Mouse (Mus musculus) heart, embryonic 11.5 days (tissue): ENCODE data around the gene Cdv3. TPM values are rescaled to one million over a fixed set of nuclear protein-coding genes. Genes with fewer than 3 reads are reported as not detected.

Experiments used
- polyA plus RNA-seq: library from polyadenylated mRNA; unstranded; fragments of >200 nt; fragmentation: Nextera tagmentation; extraction: Ambion mirVana; gene quantifications from 2 replicates; pipeline ENCODE4 v1.2.1, GENCODE M21; 2014

Cdv3 gene
- polyA plus RNA-seq, 1 experiment from 2014 or later, result 76.8 TPM

Other genes with a start within 250 kb of the Cdv3 start
- gene Srprb, start 163.7 kb downstream of the Cdv3 start, polyA plus RNA-seq, result 47.3 and 50.6 TPM in 2 replicates
- 0.44 and 2.0 TPM in 2 replicates for gene Gm20425, start 135.5 kb downstream of the Cdv3 start, polyA plus RNA-seq
- 45.7 and 88.4 TPM in 2 replicates for gene Trf, start 135.4 kb downstream of the Cdv3 start, polyA plus RNA-seq
- 7.3 and 7.9 TPM in 2 replicates for gene 1300017J02Rik, start 60.8 kb downstream of the Cdv3 start, polyA plus RNA-seq
- 53.8 and 58.2 TPM in 2 replicates for gene Topbp1, start 60.6 kb downstream of the Cdv3 start, polyA plus RNA-seq
- 0.25 and 0.60 TPM in 2 replicates for gene Bfsp2, start 114.6 kb upstream of the Cdv3 start, polyA plus RNA-seq